Mouse (Mus musculus) hematopoietic stem cell, adult 5-6 weeks (primary cell): ENCODE data around the gene Wdsub1. TPM values are rescaled to one million over a fixed set of nuclear protein-coding genes. Genes with fewer than 3 reads are reported as not detected.

Experiments used
- ATAC-seq, 2 experiments: fragments of 125-278 bp in 1 of 2; replicated peaks in 1 of 2; 2 replicates each; pipeline ENCODE4 v1.8.0; 2016 to 2017; ENCODE audit warnings: inconsistent platforms in 2 of 2, mild to moderate bottlenecking in 2 of 2, moderate number of reproducible peaks in 2 of 2, low read depth in 1 of 2, moderate TSS enrichment in 1 of 2; ENCODE audit not compliant: low FRiP score in 2 of 2, poor library complexity in 2 of 2, severe bottlenecking in 2 of 2, insufficient read depth in 1 of 2, low TSS enrichment in 1 of 2
- total RNA-seq: library from RNA; stranded (forward); fragments of 172-1452, 232-1000 nt; gene quantifications from 2 replicates; pipeline ENCODE4 v1.2.3, GENCODE M21; 2017

Wdsub1 gene
- total RNA-seq: 21.4 and 24.1 TPM in 2 replicates

DNA sequence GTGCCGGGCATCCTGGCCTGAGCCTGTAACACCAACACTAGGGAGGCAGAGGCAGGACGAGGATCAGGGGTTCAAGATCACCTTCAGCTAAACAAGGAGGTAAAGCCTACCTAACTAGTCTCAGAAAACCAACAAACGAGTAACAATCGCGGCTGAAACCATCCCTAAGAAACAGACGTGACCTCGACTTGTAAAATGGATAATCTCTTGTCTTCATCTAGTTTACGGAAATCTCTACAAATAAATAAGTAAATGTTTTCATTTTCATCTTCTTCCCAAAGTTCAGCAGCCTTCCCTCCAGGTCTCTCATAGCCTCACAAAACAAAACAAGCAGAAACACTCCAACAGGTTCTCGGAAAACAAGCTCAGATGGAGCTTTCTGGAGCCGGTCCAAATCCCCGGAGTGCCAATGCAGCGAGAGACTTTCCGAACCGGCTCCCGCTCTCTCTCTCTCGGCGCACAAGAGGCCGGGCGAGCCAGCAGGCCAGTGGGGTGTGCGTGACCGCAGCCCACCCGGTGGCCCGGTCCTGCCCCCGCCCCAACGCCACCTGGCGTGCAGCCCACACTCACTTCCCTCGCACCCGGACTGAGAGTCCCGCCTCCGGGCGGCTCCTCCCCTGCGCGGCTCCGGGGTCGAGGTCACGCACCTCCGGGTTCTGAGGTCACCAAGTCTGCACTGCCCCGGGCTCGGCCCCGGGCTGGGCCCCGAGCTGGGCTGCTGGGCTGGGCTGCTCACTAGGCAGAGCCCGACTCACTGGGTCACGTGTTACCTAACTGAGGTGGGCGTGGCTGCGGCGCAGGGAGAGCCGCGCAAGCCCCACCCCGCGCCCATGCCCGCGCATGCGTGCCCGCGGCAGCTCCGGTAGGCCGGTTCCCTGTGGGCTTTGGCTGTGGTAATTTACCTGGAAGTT, at the start of gene Wdsub1:
Wdsub1 (minus strand) TSS at position 761 of the 911 bp plus-strand sequence.
- peak; percentile 76 to 88 for ATAC-seq

GRCm38 (mm10) chr2:59913610-59914009, 31.2 kb upstream of the Wdsub1 start:
- ATAC-seq: no peak

- ATAC-seq: no peak
Measured at GRCm38 (mm10) chr2:59908048-59908447, 25.7 kb upstream of the Wdsub1 start.

GRCm38 (mm10) chr2:59904007-59904406, 21.6 kb upstream of the Wdsub1 start:
- ATAC-seq: no peak

- ATAC-seq: no peak; a peak in 1 of 4 replicates
Measured at GRCm38 (mm10) chr2:59898666-59899065, 16.3 kb upstream of the Wdsub1 start.

- ATAC-seq: no peak
Measured at GRCm38 (mm10) chr2:59898105-59898504, 15.7 kb upstream of the Wdsub1 start.

- no peak for ATAC-seq
Measured at GRCm38 (mm10) chr2:59896837-59897236, 14.4 kb upstream of the Wdsub1 start.

DNA sequence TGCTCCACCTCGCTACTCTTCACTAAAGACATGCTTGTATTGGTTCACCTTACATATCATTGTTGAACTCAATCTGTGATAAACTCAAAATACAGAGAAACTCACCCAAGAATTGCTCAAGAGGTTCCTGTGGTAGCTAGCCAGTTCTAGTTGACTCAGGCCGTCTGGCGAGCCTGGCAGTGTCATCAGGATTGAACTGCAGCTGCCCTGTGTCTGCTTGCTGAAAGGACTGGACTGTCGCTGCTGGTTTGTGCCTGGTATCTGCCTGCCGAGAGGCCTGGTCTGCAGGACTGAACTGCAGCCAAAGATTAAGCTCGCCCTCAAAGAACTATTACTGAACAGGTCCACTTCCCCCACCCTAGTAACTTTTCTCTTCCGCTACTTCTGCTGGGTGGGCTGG, 14.0 kb upstream of the Wdsub1 start:
- ATAC-seq: no peak

DNA sequence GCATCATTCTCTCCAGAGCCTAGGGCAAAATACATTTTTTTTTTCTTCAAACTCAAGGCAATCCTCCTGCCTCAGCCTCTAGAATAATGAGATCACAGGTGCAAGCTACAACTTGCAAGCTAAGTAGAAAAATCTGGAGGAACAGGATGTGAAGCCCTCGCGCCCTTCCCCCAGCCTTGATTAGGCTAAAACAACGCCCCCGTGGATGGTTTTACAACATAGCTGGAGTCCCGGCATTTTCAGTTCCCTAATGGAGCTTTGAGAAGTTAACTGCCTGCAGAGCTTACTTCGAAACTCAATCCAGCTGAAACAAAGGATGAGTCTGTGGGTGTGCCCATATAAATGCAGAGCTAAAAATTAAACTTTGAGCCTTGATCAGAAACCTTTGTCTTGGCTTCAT, 7.3 kb upstream of the Wdsub1 start:
- no peak for ATAC-seq

DNA sequence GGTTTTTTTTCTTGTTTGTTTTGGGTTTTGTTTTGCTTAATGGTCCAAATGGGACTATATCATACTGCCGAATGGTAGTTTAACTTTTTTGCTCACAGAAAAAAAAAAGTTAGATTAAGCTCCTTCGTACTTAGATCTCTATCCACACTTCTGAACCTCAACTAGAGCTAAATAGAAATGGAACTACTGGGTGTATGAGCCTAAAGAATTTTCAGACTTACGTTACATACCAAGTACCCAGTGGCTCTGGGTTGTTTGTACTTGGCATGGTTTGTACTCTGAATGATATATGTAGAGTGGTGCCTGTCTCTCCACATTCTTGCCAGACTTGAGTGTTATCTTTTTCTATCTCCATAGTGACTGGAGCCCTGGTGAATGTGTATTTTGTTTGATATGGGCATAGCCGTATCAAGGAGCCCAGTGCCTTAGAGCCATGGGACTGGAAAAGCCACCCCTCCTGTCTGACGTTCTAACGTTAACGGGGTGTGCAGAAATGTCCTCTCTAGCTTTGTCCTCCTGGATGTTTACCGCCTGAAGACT, 421 bp upstream of the Wdsub1 start:
- ATAC-seq: no peak; a peak in 1 of 4 replicates

DNA sequence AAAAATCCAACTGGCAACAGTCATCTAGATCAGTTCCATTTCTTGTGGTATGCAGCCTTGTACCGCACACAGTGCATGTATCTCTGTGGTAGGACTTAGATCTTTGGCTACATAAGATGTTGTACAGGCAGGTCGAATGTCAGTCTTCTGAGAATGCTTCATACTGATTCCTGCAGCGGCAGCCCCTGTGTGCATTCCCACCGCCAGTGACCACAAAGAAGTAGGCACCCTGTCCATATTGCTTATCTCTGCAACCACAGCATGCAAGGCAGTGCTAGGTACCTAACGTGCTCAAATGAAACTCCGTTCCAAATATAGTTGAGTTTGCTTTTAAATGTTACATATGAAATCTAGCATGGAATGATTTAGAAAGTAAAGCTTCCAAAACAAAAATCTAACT, 987 bp downstream of the Wdsub1 start:
- ATAC-seq: peak; percentile 23 to 25; a peak in 1 of 4 replicates

- ATAC-seq: no peak
Measured at GRCm38 (mm10) chr2:59878221-59878620, 4.2 kb downstream of the Wdsub1 start.

- ATAC-seq: peak in 1 of 2 experiments; percentile 15; a peak in 1 of 4 replicates
Measured at GRCm38 (mm10) chr2:59877335-59877734, 5.1 kb downstream of the Wdsub1 start.

DNA sequence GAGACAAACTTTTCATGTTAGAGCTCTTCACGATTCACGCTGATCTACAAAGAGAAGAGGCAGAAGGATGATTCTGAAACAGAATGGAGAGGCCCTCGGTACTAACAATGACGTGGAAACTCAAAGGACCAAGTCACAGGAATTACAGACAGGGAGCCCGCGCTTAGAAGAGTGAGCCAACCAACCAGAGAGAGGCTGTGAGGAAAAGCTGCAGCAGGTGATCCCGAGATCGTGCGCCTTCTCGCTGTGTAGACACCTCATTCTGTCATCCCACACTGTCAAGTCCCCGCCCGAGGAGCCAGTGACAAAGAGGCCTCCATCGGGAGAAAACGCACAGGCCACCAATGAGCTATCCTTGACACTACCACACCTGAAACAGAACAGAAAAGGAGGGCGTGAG, 5.9 kb downstream of the Wdsub1 start:
- no peak for ATAC-seq

DNA sequence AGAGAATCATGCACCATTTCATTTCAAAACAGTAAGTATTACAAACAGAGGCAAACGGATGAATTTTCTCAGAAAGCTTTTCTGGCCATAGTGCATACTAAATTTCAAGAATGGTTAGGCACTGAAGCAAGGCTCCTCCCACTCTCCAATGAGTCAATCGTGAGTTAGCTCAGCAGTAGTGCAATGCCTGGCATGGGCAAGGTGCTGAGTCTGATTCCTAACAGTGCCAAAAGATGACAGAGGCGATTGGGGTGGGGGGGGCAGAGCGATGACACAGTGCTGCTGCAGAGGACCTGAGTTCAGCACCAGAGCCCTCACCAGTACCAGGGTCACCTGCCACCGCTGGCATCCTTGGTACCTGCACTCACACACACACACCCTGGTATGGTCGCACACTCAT, 11.9 kb downstream of the Wdsub1 start:
- no peak for ATAC-seq

GRCm38 (mm10) chr2:59862618-59863017, 19.8 kb downstream of the Wdsub1 start:
- ATAC-seq: no peak

DNA sequence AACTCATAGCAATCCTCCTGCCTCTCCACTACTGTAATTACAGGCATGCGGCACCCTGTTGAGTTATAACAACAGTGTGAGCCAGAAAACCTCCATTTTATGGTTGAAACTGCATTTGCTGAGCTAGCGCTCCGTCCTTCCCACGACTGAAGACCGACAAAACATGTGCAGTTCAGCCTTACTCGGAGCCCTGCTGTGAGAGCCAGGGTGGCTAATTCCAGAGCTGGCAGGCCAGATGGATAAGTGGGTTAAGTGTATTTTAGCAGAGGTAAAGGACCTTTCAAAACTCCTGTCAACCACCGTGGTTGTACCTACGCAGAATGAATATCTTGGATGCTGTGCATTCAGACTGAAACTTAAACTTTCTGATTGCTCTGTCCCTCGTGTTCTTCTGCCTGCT, 28.0 kb downstream of the Wdsub1 start:
- no peak for ATAC-seq

GRCm38 (mm10) chr2:59853543-59853942, 28.8 kb downstream of the Wdsub1 start:
- no peak for ATAC-seq

GRCm38 (mm10) chr2:59852916-59853315, 29.5 kb downstream of the Wdsub1 start:
- ATAC-seq: no peak
